Mouse (Mus musculus): ENCODE results near the gene Wdr46. TPM values are rescaled to one million over a fixed set of nuclear protein-coding genes. Genes with fewer than 3 reads are reported as not detected.

The Wdr46 gene
- polyA plus RNA-seq, 1 experiment from 2014 or later, result 11.2 TPM

GRCm38 (mm10) chr17:33932448-33932847 is 8.0 kb upstream of the Wdr46 start:
- H3K4me2 ChIP-seq (replicated peaks; ENCODE audit: low read depth), result no peak overlapping the region
- no peak for ATAC-seq
- H3K4me3 ChIP-seq (ENCODE audit: low read depth, low read length), result no peak overlapping the region
- H3K27ac ChIP-seq (ENCODE audit: low read depth, low read length), result no peak overlapping the region
- no peaks in the 10 kb centered on the region for H3K27me3 ChIP-seq (replicated peaks; ENCODE audit: control insufficient read depth, insufficient read depth, low read length)
- WGBS, result 88% methylated on average over 14 of the region's 14 CpGs
- H3K9me3 ChIP-seq (ENCODE audit: control insufficient read depth), result no peaks in the 10 kb centered on the region
- TF ChIP-seq CTCF (IDR thresholded peaks at IDR 0.05; ENCODE audit: low read depth), result no peak
- no peak overlapping the region for H3K9ac ChIP-seq (ENCODE audit: low read depth, low read length)
- no peaks in the 10 kb centered on the region for H3K4me1 ChIP-seq (replicated peaks; ENCODE audit: control insufficient read depth, insufficient read depth, low read length)
- H3K36me3 ChIP-seq (ENCODE audit: control insufficient read depth, insufficient read depth), result peaks cover 37% of the 10 kb centered on the region; the same call in 1 of the 2 replicates

GRCm38 (mm10) chr17:33932970-33933369 is 7.5 kb upstream of the Wdr46 start:
- H3K36me3 ChIP-seq (ENCODE audit: control insufficient read depth, insufficient read depth), result peaks cover 36% of the 10 kb centered on the region; the same call in 1 of the 2 replicates
- H3K4me2 ChIP-seq (replicated peaks; ENCODE audit: low read depth), result no peak overlapping the region
- H3K27me3 ChIP-seq (replicated peaks; ENCODE audit: control insufficient read depth, insufficient read depth, low read length), result no peaks in the 10 kb centered on the region
- WGBS, result 93% methylated on average over 15 of the region's 15 CpGs
- ATAC-seq, result no peak
- no peaks in the 10 kb centered on the region for H3K4me1 ChIP-seq (replicated peaks; ENCODE audit: control insufficient read depth, insufficient read depth, low read length)
- TF ChIP-seq CTCF (IDR thresholded peaks at IDR 0.05; ENCODE audit: low read depth), result no peak
- H3K9ac ChIP-seq (ENCODE audit: low read depth, low read length), result no peak overlapping the region
- no peak overlapping the region for H3K4me3 ChIP-seq (ENCODE audit: low read depth, low read length)
- no peaks in the 10 kb centered on the region for H3K9me3 ChIP-seq (ENCODE audit: control insufficient read depth)
- no peak overlapping the region for H3K27ac ChIP-seq (ENCODE audit: low read depth, low read length)

DNA sequence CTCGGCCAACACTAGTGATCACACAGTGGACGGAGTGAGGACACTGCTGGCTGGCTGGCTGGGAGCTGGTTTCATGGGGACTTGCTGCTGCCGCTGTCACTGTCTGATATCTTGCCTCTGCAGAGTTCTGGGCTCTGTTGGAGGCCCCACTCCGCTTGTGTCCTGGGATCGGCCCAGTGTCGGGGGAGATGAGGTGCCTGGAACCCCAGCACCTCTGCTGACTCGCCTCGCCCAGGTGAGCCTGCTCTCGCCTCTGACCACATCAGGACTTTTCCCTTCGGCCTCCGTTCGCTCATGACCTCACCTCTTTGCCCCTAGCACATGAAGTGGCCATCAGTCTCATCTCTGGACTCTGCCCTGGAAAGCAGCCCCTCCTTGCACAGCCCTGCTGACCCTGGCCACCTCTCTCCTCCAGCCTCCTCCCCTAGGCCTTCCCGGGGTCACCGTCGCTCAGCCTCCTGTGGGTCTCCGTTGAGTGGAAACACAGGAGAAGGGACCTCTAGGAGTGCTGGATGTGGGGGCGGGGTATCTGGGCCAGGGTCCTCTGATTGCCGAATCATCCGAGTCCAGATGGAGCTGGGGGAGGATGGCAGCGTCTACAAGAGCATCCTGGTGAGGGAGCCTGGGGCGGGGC is 4.9 kb upstream of the Wdr46 start:
- H3K36me3 ChIP-seq (ENCODE audit: control insufficient read depth, insufficient read depth), result peaks cover 33% of the 10 kb centered on the region; the same call in 1 of the 2 replicates
- no peak overlapping the region for H3K4me3 ChIP-seq (ENCODE audit: low read depth, low read length)
- WGBS, result 90% methylated on average over 21 of the region's 21 CpGs
- no peak overlapping the region for H3K4me2 ChIP-seq (replicated peaks; ENCODE audit: low read depth)
- H3K27ac ChIP-seq (ENCODE audit: low read depth, low read length), result no peak overlapping the region
- no peaks in the 10 kb centered on the region for H3K27me3 ChIP-seq (replicated peaks; ENCODE audit: control insufficient read depth, insufficient read depth, low read length)
- no peak for ATAC-seq
- TF ChIP-seq CTCF (IDR thresholded peaks at IDR 0.05; ENCODE audit: low read depth), result no peak
- H3K4me1 ChIP-seq (replicated peaks; ENCODE audit: control insufficient read depth, insufficient read depth, low read length), result no peaks in the 10 kb centered on the region; the same call in 1 of the 2 replicates
- no peak overlapping the region for H3K9ac ChIP-seq (ENCODE audit: low read depth, low read length)
- H3K9me3 ChIP-seq (ENCODE audit: control insufficient read depth), result no peaks in the 10 kb centered on the region

- no peak for ATAC-seq
- Histone ChIP-seq H3K27me3 (replicated peaks; ENCODE audit: control insufficient read depth, insufficient read depth, low read length) (no peaks in the 10 kb centered on the region), H3K27ac (ENCODE audit: low read depth, low read length) (no peak overlapping the region), H3K4me1 (replicated peaks; ENCODE audit: control insufficient read depth, insufficient read depth, low read length) (peaks cover 4% of the 10 kb centered on the region; the same call in 1 of the 2 replicates), H3K9me3 (ENCODE audit: control insufficient read depth) (no peaks in the 10 kb centered on the region), H3K4me3 (ENCODE audit: low read depth, low read length) (no peak overlapping the region), H3K9ac (ENCODE audit: low read depth, low read length) (no peak overlapping the region), H3K4me2 (replicated peaks; ENCODE audit: low read depth) (no peak overlapping the region), H3K36me3 (ENCODE audit: control insufficient read depth, insufficient read depth) (peaks cover 33% of the 10 kb centered on the region; the same call in 1 of the 2 replicates)
- TF ChIP-seq CTCF (IDR thresholded peaks at IDR 0.05; ENCODE audit: low read depth), result no peak
- 81% methylated on average over 15 of the region's 15 CpGs for WGBS
Observed at GRCm38 (mm10) chr17:33936993-33937392, 3.5 kb upstream of the Wdr46 start.

- Histone ChIP-seq H3K4me1 (replicated peaks; ENCODE audit: control insufficient read depth, insufficient read depth, low read length) (peaks cover 4% of the 10 kb centered on the region; the same call in 1 of the 2 replicates), H3K27ac (ENCODE audit: low read depth, low read length) (no peak overlapping the region), H3K4me2 (replicated peaks; ENCODE audit: low read depth) (peak overlapping the region; percentile 83; the same call in 1 of the 2 replicates), H3K36me3 (ENCODE audit: control insufficient read depth, insufficient read depth) (peaks cover 27% of the 10 kb centered on the region), H3K27me3 (replicated peaks; ENCODE audit: control insufficient read depth, insufficient read depth, low read length) (no peaks in the 10 kb centered on the region), H3K4me3 (ENCODE audit: low read depth, low read length) (no peak overlapping the region), H3K9me3 (ENCODE audit: control insufficient read depth) (no peaks in the 10 kb centered on the region), H3K9ac (ENCODE audit: low read depth, low read length) (peak overlapping the region; percentile 7; the same call in 1 of the 2 replicates)
- WGBS, result 62% methylated on average over 11 of the region's 11 CpGs
- no peak for TF ChIP-seq CTCF (IDR thresholded peaks at IDR 0.05; ENCODE audit: low read depth)
- ATAC-seq, result no peak
Observed at GRCm38 (mm10) chr17:33938783-33939182, 1.7 kb upstream of the Wdr46 start.

DNA sequence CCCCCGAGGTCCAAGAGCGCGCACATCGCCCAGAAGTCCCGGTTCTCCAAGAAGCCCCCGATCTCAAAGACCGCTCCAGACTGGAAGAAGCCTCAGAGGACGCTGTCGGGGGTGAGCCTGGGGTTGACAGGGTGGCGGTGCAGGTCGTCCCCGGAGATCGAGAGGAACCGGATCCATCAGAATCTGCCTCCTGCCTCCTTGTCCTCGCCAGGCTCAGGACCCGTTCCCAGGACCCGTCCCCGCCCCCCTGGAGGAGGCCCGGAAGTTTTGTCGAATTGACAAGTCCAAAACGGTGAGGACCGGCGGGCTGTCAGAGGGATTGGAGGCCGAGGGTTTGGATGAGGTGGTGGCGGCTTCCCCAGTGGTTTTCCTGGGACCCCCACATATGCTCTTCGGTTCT is 521 bp downstream of the Wdr46 start:
- Histone ChIP-seq H3K9me3 (ENCODE audit: control insufficient read depth) (no peaks in the 10 kb centered on the region), H3K4me1 (replicated peaks; ENCODE audit: control insufficient read depth, insufficient read depth, low read length) (peaks cover 4% of the 10 kb centered on the region; the same call in 1 of the 2 replicates), H3K27me3 (replicated peaks; ENCODE audit: control insufficient read depth, insufficient read depth, low read length) (no peaks in the 10 kb centered on the region), H3K9ac (ENCODE audit: low read depth, low read length) (peak overlapping the region; percentile 79), H3K4me3 (ENCODE audit: low read depth, low read length) (peak overlapping the region; percentile 57), H3K4me2 (replicated peaks; ENCODE audit: low read depth) (peak overlapping the region; percentile 83), H3K27ac (ENCODE audit: low read depth, low read length) (no peak overlapping the region), H3K36me3 (ENCODE audit: control insufficient read depth, insufficient read depth) (peaks cover 25% of the 10 kb centered on the region)
- ATAC-seq, result no peak
- WGBS, result 3% methylated on average over 26 of the region's 26 CpGs
- TF ChIP-seq CTCF (IDR thresholded peaks at IDR 0.05; ENCODE audit: low read depth), result no peak
